Mouse (Mus musculus): ENCODE measurements around the gene Smarcad1.

- TF ChIP-seq POLR2A (IDR thresholded peaks at IDR 0.05; ENCODE audit: low read depth, low read length) (no peak), CTCF (IDR thresholded peaks at IDR 0.05; ENCODE audit: borderline replicate concordance, insufficient read depth, low read length) (no peak)
Measured at GRCm38 (mm10) chr6:65114902-65115301, 72.5 kb downstream of the Smarcad1 start.
